Mouse (Mus musculus): Measurements from ENCODE around the gene Serpinc1.
"Not testable (repeated sequence)": the region's sequence is repeated elsewhere in the genome, so short reads cannot be mapped to it uniquely, and the experiment has no call there.

The Serpinc1 gene

GRCm38 (mm10) chr1:161025410-161026210 is 47.2 kb downstream of the Serpinc1 start:
- no peak for DNase-seq

GRCm38 (mm10) chr1:161027196-161027595 is 48.8 kb downstream of the Serpinc1 start:
- no peak for DNase-seq

- DNase-seq = not testable (repeated sequence)
Observed at GRCm38 (mm10) chr1:161028427-161028826, 50.0 kb downstream of the Serpinc1 start.

GRCm38 (mm10) chr1:161030058-161030457 is 51.7 kb downstream of the Serpinc1 start:
- no peak for DNase-seq

GRCm38 (mm10) chr1:161031881-161032280 is 53.5 kb downstream of the Serpinc1 start:
- DNase-seq = no peak

GRCm38 (mm10) chr1:161032345-161032744 is 54.0 kb downstream of the Serpinc1 start:
- no peak for DNase-seq

- no peak for DNase-seq
Observed at GRCm38 (mm10) chr1:161033856-161034434, 55.6 kb downstream of the Serpinc1 start.

GRCm38 (mm10) chr1:161034435-161035280 is 56.3 kb downstream of the Serpinc1 start, which contains the start of gene Zbtb37:
Gene Zbtb37 (minus strand): TSS chr1:161034849.
- peak; percentile 94 to 95 for DNase-seq

- DNase-seq = peak in 1 of 2 experiments; percentile 39
Observed at GRCm38 (mm10) chr1:161035281-161035785, 56.9 kb downstream of the Serpinc1 start.

- DNase-seq = no peak
Observed at GRCm38 (mm10) chr1:161035786-161036404, 57.5 kb downstream of the Serpinc1 start.

GRCm38 (mm10) chr1:161036411-161036841 is 58.0 kb downstream of the Serpinc1 start:
- DNase-seq = peak in 1 of 2 experiments; percentile 18

- DNase-seq = no peak
Observed at GRCm38 (mm10) chr1:161037026-161037425, 58.6 kb downstream of the Serpinc1 start.

GRCm38 (mm10) chr1:161037599-161037998 is 59.2 kb downstream of the Serpinc1 start:
- DNase-seq = no peak

- DNase-seq = no peak
Observed at GRCm38 (mm10) chr1:161038004-161038403, 59.6 kb downstream of the Serpinc1 start.

- no peak for DNase-seq
Observed at GRCm38 (mm10) chr1:161038968-161039721, 60.8 kb downstream of the Serpinc1 start.

- DNase-seq = no peak
Observed at GRCm38 (mm10) chr1:161039741-161040425, 61.5 kb downstream of the Serpinc1 start.

- DNase-seq = no peak
Observed at GRCm38 (mm10) chr1:161040426-161040770, 62.0 kb downstream of the Serpinc1 start.

GRCm38 (mm10) chr1:161040855-161041254 is 62.5 kb downstream of the Serpinc1 start:
- DNase-seq = no peak

GRCm38 (mm10) chr1:161041261-161042020 is 63.1 kb downstream of the Serpinc1 start:
- no peak for DNase-seq

- DNase-seq = no peak
Observed at GRCm38 (mm10) chr1:161046972-161047371, 68.6 kb downstream of the Serpinc1 start.
